Mouse (Mus musculus) embryonic fibroblast, embryonic 13.5 days (primary cell): Measurements from ENCODE around the gene Ifi203. TPM values are rescaled to one million over a fixed set of nuclear protein-coding genes. Genes with fewer than 3 reads are reported as not detected.
"Not testable (repeated sequence)": the region's sequence is repeated elsewhere in the genome, so short reads cannot be mapped to it uniquely, and the experiment has no call there.

ENCODE experiments used
- H3K27ac ChIP-seq: 2 replicates; pipeline ENCODE4 v1.5.1; 2012; ENCODE audit warnings: low read length, control low read depth, inconsistent platforms; ENCODE audit not compliant: insufficient read depth
- H3K4me1 ChIP-seq: 2 replicates; pipeline ENCODE4 v1.6.1; 2011; ENCODE audit warnings: low read length; ENCODE audit not compliant: control insufficient read depth, insufficient read depth
- H3K4me3 ChIP-seq: 2 replicates; pipeline ENCODE4 v1.5.1; 2011; ENCODE audit warnings: mild to moderate bottlenecking, control low read depth, low read length; ENCODE audit not compliant: insufficient read depth
- CTCF ChIP-seq: IDR thresholded peaks from 2 replicates; pipeline ENCODE4 v1.5.1; 2011; ENCODE audit warnings: mild to moderate bottlenecking, control low read depth, low read length, moderate library complexity, borderline replicate concordance; ENCODE audit not compliant: insufficient read depth
- POLR2A ChIP-seq: IDR thresholded peaks from 2 replicates; pipeline ENCODE4 v1.6.1; 2011; ENCODE audit warnings: low read depth, mild to moderate bottlenecking, control low read depth, low read length, moderate library complexity
- polyA plus RNA-seq: library from polyadenylated mRNA; stranded (reverse); fragments of >200 nt; gene quantifications from 2 replicates; pipeline ENCODE4 v1.2.4, GENCODE M21; 2011; ENCODE audit warnings: low read depth; ENCODE audit not compliant: missing spikeins, insufficient read length

Ifi203 gene
- polyA plus RNA-seq, result 5.0 and 9.6 TPM in 2 replicates

- H3K4me3 ChIP-seq, result not testable (repeated sequence)
- 0 out of 2 replicates have a peak within 1 kb of the TSS, but pooled peaks have one; percentile 1 for H3K27ac ChIP-seq
Observed at GRCm38 (mm10) chr1:173941924-173942779, at the start of gene Ifi203, which contains the start of gene Mndal. TSS of gene Ifi203 (minus strand) at chr1:173942672. TSS of gene Mndal (minus strand) at chr1:173942491.

GRCm38 (mm10) chr1:173982694-173983305 lies 40.3 kb upstream of the Ifi203 start, which contains the start of gene Ifi202b:
TSS of gene Ifi202b (minus strand) at chr1:173982744.
- H3K27ac ChIP-seq, H3K4me1 ChIP-seq, H3K4me3 ChIP-seq: not testable (repeated sequence)

More at GRCm38 (mm10) chr1:173941924-173942779, at the start of gene Ifi203, which contains the start of gene Mndal:
- H3K4me1 ChIP-seq, result not testable (repeated sequence)

GRCm38 (mm10) chr1:173981038-173981437 lies 38.6 kb upstream of the Ifi203 start:
- H3K27ac ChIP-seq, H3K4me1 ChIP-seq, H3K4me3 ChIP-seq: not testable (repeated sequence)

DNA sequence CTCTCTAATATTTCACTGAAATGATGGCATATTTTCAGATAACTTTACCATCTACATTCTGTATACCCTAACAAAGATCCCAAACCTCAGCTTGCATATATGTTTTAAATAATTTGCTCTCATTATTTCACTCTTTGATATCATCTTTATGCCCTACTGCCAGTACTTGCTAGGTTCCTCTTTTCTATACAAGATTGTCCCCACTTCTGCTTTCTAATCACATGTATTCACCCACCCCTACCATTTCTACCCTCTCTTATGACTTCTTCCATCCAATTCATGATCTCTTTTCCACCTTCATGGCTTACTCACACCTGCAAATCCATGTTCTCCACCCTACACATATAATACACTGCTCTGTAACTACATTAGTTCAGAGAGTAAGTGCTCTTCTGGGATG lies 35.1 kb upstream of the Ifi203 start:
- H3K27ac ChIP-seq, result no peak overlapping the region
- no peaks in the 10 kb centered on the region for H3K4me1 ChIP-seq
- no peak for TF ChIP-seq POLR2A

DNA sequence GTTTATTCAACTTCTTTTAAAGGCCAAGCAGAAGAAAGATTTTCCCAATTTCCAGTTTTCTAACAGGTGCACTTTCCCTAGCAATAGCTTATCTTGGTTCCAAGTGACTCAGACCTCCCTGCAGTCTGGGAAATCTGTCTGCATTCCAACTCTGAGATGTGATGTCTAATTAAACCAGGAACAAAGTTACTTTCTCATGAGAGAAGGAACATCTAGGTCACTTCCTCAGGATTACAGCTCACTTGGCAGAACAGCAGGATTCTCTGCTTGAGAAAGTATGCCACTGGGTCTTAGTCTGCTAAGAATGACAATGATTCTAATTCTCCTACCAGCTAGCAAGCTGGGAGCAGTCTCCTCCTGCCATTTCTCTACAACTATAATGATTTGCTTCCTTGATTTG lies 30.6 kb upstream of the Ifi203 start:
- TF ChIP-seq CTCF (no peak), POLR2A (no peak)
- no peak overlapping the region for H3K4me3 ChIP-seq
- H3K27ac ChIP-seq, result no peak overlapping the region
- H3K4me1 ChIP-seq, result no peaks in the 10 kb centered on the region

More for the DNA sequence above, 35.1 kb upstream of the Ifi203 start:
- no peak overlapping the region for H3K4me3 ChIP-seq

DNA sequence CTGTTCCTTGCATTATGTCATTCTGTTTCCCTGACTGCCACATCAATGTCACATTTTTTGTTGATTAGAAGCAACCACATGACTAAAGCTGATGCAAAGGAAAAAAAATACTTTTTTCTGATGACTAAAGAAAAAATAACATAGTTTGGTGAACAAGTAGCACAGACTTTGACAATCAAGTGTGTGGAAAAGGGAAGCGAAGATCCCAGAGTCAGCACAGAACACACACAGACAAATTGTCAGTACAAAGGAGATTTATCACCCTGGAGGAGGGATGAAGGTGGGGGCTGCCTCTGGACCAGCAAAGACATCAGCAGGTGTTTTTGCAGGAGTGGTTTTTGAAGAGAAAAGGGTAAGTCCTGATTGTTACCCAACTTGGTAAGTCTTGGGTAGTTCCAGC lies 19.0 kb upstream of the Ifi203 start:
- H3K4me1 ChIP-seq, H3K27ac ChIP-seq, H3K4me3 ChIP-seq: not testable (repeated sequence)

- H3K4me1 ChIP-seq, H3K27ac ChIP-seq, H3K4me3 ChIP-seq: not testable (repeated sequence)
Observed at GRCm38 (mm10) chr1:173959998-173960397, 17.5 kb upstream of the Ifi203 start.

DNA sequence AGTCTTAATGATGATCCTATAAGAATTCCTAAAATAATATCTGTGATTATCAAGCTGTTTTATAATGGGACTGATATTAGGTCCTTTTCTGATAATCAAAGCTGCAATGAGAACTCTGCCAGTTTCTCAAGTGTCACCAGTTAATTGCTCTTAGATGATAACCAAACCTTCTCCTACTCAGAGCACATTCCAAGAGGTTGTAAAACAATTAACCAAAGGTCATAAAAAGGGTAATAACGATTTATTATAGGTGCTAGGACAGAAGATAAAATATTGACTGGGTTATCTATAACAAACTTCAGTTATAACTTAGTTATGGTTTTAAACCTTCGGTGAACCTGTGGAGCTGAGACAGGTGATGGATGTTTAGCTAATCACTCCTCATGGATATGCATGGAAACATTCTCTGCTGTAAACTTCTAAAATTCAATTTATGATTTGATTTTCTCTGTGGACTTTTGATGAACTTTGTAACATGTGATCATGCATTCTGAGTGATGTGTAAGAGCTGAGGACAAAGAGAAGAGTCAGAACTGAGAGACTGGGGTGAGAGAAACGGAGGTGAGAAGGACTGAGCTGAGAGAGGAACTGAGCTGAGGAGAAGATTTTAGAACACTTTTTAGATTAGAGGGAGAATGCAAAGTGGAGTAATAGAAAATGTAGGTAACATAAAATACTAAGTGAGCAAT lies 13.5 kb upstream of the Ifi203 start:
- not testable (repeated sequence) for H3K27ac ChIP-seq, H3K4me1 ChIP-seq, H3K4me3 ChIP-seq

DNA sequence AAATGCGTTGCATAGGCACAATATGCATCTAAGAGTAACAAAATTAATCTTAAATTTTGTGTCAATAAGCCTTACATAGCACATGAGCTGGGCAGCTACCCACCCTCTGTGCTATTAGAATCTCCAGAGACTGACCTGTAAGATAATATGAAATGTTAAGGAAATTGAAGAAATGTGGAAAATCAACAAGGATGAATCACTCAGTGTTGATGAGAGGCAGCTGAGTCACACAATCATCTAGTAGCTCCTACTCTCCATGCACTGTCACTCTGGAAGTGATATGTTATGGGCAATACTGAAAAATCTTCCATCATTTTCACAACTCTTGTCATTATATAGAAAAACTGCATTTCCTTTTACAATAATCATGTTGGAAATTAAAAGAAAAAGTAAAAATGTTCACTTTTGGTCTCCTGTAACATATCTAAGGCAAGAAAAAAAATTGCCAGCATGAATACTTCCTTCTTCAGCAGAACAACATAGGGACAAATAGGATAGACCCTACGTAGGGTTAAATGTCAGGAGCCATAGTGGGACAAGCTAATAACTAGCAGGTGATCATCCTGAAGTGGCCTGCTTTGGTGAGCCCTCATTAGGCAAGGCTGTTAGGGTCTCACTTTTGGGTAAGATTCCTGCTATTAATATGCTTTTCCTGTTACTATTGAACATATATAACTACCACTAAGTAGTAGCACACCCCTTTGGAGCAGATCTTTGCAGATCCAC lies 12.8 kb upstream of the Ifi203 start:
- Histone ChIP-seq H3K27ac (no peak overlapping the region), H3K4me3 (no peak overlapping the region), H3K4me1 (no peaks in the 10 kb centered on the region)
- TF ChIP-seq CTCF (no peak), POLR2A (no peak)

- no peak for TF ChIP-seq POLR2A
- no peak for TF ChIP-seq CTCF
- no peak overlapping the region for H3K27ac ChIP-seq
- no peak overlapping the region for H3K4me3 ChIP-seq
- H3K4me1 ChIP-seq, result no peaks in the 10 kb centered on the region
Observed at GRCm38 (mm10) chr1:173953563-173953962, 11.1 kb upstream of the Ifi203 start.

DNA sequence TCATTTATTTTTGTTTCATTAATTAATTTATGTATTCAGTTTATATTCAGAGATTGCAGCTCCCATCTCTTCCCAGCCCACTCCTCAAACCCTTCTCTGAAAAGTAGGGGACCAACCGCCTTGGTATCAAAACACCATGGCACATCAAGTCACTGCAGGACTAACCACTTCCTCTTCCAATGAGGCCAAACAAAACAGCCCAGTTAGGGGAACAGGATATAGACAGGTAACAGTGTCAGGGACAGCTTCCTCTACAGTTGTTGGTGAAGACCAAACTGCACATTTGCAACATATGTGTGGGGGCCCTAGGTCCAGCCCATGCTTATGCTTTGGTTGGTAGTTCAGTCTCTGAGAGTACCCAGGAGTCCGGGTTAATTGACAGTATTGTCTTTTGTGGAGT lies 6.6 kb upstream of the Ifi203 start:
- not testable (repeated sequence) for H3K27ac ChIP-seq, H3K4me3 ChIP-seq, H3K4me1 ChIP-seq

DNA sequence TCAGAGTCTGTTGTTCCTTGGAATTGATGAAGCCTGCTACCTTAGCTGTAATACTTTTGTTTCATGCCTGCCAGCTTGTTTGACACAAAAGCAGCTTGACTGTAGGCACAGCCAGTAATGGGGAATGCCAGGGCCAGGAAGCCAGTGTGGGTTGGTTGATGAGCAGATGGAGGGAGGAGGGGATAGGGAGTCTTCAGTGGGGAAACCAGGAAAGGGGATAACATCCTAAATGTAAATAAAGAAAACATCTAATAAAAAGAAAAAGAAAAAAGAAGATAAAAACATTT lies 251 bp upstream of the Ifi203 start:
- H3K27ac ChIP-seq, result 0 out of 2 replicates have a peak overlapping the region, but pooled peaks have one; percentile 1
- H3K4me1 ChIP-seq, result not testable (repeated sequence)

GRCm38 (mm10) chr1:173941522-173941921 lies 950 bp downstream of the Ifi203 start:
- H3K4me3 ChIP-seq, H3K27ac ChIP-seq, H3K4me1 ChIP-seq: not testable (repeated sequence)

More for the DNA sequence above, 251 bp upstream of the Ifi203 start:
- not testable (repeated sequence) for H3K4me3 ChIP-seq

DNA sequence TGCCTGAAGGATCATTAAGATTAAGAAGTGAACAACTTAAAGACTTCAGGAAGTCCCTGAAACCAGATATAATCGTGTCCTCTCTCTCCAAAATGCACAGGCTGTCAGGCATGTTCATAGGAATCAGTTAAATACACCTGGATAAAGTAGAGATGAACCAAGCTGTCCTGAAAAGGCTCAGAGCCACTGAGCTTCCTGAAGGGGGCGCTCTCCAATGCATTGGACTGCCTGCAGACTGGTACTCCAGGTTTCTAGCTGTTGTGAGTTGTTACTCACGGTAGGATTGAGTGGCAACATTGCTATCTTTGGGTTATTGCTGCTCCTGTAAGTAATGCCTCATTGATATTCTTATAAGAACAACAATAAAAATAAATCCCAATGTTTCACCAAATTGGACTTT lies 23.2 kb downstream of the Ifi203 start:
- not testable (repeated sequence) for H3K4me1 ChIP-seq, H3K27ac ChIP-seq, H3K4me3 ChIP-seq
